Mouse (Mus musculus): ENCODE measurements at regions not wholly inside any gene's neighbourhood (a gene's known extent, or its start where the extent isn't known, plus 50 kb on each side); places are given as distances from the start of the nearest gene placed in this dataset.

DNA sequence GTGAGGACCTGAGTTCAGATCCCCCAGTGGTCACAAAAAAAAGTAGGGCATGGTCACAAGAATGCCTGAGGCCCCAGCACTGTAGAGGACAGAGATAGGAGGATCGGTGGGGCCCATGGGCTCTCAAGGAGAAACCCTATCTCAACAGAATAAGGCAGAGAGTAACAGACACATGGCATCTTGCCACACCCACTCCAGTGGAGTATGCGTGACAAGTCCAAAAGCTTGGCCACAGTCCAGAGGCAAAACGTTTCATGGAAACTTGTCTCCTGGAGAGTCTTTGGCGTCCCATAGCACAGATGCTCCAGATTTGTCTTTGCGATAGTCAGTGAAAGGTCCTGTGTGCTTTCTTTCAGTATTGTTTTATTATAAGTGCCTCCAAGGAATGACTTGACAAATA lies 90.7 kb downstream of the Nupl2 start:
- TF ChIP-seq GATA1 (IDR thresholded peaks at IDR 0.05; ENCODE audit: borderline replicate concordance, low read length) = no peak
- no peak for TF ChIP-seq FLI1 (IDR thresholded peaks at IDR 0.05; ENCODE audit: low read length)
